Mouse (Mus musculus) frontal cortex, postnatal 25 days (tissue): ENCODE results near the gene Nectin2.
"Not testable (repeated sequence)": the region's sequence is repeated elsewhere in the genome, so short reads cannot be mapped to it uniquely, and the experiment has no call there.

Experiments
- DNase-seq, 2 experiments: peaks; one replicate each; pipeline ENCODE4 v3.0.0; 2022; ENCODE audit warnings: low spot score in 2 of 2

Gene Nectin2

DNA sequence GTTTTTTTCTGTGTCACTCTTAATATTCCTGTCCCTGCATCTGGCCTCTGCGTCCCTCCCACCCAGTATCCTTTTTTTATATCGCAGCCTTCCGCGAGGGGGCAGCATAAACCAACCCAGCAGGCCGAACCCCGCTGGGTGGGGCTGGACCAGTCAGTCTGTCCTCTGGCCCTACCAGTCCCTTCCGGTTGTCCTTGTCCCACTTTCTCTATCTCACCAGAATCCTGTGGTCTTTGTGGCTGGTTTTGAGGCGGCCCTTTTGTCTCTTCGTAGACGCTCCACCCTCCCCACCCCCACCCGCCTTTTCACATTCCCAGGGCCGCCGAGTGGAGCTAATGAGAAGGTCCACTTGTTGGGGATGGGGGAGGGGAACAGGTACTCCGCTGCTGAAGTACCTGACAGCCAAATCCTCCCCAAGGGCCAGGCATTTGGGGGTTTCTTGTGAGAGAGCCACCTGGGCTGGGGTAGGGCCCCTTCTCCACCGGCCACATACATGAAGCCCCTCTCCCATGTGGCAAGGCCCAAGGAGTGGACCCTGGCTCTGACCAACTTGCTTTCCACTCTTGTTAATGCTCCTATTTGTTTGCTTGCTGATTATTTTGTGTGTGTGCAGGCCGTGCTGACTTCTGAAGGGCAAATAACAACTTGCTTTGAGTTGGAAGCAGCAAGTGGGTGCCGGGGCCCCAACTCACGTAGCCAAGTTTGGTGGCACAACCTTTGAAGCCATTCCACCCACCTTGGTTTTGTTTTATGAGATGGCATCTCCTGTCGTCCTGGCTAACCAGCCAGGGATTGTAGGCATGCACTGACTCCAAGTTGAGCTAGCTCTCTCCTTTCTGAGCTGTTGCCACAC, at the start of gene Nectin2:
Gene Nectin2 (minus strand): TSS at position 267 of the 853 bp plus-strand sequence.
- peak; percentile 60 to 70 for DNase-seq

DNA sequence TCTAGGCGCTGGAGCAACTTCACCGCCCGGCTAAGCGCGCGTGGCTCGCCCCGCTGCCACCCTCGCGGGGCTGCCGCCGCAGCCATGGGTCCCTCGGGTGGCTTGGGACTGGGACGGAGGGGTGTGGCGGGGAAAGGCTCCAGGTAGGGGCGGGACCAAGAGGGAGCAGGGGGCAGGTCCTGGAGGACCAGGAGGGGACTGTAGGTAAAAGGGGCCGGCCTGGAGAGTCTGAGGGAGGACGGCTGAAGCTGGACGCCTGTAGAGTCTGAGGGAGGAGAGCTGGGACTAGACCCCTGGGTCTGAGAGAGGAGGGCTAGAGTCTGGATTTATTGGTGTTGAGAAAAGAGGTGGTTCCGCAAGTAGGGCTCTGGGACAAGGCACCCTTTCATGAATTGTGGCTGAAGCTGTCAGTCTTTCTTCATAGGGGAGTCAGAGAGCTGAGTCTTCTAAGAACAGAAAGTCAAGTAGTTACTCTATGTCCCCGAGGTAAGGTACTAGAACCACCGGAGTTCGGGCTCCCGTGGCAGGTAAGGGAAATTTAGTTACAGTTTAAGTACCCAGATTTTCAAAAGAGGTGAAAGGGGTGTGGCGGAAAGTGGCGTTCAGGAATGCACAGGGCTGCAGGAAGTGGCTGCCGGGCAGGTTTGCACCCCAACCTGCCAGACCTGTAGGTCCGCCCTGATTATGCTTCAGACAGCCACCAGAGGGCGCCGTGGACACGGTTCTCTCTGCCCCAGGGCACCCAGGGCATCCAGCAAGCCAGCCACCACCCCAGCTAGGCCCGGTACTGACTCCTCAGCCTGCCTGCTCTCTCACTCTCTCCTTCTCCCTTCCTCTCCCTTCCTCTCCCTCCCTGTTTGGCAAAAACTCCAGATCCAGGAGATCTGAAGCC, 46.7 kb upstream of the Nectin2 start, which contains the start of gene Cblc:
Gene Cblc (minus strand): TSS at position 113 of the 892 bp plus-strand sequence.
- DNase-seq: peak; percentile 30 to 37

DNA sequence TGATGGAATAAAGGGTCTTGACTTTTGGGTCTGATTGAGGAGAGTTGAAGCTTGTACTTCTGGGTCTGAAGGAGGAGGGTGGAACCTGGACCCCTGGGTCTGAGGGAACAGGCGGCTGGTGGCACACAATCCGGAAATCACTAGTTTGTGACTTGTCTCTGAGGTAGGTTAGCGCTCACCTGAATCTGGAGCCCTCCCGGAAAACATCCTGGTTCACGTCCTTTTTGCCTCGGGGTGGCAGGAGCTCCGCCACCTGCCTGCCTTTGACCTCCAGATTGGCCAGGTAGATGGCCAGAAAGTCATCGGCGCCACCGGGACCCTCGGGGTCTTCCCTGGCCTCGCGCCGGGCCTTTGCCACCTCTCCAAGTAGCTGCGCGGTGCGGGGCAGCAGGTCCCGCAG, 46.0 kb upstream of the Nectin2 start:
- no peak for DNase-seq

DNA sequence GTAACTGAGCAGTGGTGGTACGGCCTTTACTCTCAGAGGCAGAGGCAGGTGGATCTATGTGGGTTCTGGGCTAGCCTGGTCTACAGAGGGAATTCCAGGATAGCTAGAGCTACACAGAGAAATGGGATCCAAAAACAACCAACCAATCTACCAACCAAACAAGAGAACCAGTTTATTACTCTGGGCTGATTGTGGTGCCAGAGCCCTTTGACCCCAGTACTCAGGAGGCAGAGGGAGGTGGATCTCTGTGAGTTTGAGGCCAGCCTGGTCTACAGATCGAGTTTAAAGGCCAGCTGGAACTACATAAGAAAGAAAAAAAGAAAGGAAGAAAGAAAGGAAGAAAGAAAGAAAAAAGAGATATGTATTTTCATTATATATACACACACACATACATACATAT, 45.0 kb upstream of the Nectin2 start:
- no peak for DNase-seq

DNA sequence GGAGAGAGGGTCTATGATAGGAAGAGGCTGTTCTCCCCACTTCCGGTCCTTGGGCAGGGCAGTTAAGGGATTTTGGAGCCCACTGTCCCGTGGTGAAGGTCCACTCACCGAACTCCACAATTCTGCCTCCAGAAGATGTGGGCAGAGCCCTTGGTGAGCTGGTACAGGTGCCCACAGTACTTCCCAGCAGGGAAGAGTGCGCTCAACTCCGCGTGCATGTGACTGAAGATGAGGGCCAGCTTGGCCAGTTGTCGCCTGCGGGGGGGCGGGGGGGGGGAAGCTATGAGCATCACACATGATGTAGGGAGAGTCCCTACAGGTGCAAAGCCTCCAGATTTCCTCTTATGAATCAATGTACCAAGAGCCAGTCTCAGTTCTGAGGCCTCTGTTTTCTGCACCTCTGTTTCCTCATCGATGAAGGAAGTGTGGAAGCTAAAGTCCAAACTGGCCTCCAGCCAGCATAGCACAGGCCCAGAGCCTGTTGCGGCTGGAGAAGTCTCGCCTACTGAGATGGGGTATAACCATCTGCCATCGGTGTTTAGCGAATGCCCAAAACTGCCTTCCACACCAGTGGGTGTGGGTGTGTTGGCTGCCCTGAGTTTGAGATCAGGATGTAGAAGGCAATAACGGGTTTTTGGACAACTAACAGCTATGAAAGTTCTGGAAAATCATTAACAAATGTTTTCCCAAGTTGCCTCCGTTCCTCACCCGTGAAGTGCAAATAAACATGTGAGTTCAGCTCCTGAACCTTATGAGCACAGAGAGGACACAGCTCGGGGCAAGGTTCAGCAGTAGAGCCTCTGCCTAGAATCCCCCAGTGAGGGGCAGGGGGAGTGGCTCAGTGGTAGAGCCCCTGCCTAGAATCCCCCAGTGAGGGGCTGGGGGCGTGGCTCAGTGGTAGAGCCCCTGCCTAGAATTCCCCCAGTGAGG, 42.7 kb upstream of the Nectin2 start:
- DNase-seq: no peak

DNA sequence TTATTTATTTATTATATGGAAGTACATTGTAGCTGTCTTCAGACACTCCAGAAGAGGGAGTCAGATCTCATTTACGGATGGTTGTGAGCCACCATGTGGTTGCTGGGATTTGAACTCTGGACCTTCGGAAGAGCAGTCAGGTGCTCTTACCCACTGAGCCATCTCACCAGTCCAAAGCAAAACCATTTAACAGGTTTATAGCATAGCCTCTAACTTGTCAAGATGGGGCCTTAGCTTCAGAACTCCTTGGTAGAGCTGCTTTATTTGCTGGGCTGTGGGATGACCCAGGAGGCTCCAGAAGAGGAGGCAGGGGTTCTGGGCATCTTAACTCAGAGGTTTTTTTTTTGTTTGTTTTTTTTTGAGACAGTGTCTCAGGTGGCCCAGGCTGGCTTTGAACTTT, 41.2 kb upstream of the Nectin2 start:
- not testable (repeated sequence) for DNase-seq

DNA sequence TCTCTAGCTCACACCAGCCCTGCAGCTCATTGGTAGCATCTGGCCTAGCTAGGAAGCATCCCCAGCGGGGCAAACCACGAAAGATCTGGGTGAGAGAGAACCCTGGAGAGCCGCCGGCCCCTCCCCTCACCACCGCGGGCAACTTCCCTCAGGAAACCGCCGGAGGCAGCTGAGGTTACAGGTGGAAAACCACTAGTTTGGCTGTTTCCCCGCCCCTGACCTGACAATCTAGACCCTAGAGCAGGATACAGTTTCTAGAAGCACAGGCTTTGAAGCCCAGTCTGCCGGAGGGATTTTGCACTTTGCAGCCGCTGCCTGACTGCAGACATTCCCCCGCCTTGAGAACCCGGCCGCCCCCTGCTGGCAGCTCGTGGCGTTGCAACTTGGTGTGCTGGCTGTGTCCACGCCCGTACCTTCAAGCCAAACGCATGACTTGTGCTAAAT, 39.6 kb upstream of the Nectin2 start:
- DNase-seq: peak; percentile 82 to 83

DNA sequence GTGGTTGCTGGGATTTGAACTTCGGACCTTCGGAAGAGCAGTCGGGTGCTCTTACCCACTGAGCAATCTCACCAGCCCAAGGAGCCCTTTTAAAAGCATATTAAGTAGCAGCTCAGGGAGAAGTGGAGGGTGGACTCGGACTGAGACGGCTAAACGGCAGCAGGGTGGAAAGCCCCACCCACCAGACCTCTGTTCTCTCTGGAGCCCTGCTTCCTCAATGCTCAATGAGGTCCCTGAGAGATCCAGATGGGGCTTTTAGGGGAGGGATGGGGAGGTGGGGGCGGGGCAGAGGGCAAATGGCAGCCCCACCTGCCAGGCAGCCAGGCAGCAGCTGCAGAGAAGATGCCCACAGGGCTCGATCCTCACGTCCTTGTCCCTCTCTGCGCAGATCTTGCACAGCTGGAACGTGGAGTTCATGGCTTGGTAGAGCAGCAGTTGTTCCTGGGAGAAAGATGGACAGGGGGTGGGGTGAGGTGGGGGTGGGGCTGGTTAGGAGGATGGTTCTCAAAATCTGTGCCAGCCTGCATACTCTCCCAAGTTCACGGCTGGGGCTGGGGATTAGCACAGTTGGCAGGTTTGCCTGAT, 35.7 kb upstream of the Nectin2 start:
- no peak for DNase-seq

DNA sequence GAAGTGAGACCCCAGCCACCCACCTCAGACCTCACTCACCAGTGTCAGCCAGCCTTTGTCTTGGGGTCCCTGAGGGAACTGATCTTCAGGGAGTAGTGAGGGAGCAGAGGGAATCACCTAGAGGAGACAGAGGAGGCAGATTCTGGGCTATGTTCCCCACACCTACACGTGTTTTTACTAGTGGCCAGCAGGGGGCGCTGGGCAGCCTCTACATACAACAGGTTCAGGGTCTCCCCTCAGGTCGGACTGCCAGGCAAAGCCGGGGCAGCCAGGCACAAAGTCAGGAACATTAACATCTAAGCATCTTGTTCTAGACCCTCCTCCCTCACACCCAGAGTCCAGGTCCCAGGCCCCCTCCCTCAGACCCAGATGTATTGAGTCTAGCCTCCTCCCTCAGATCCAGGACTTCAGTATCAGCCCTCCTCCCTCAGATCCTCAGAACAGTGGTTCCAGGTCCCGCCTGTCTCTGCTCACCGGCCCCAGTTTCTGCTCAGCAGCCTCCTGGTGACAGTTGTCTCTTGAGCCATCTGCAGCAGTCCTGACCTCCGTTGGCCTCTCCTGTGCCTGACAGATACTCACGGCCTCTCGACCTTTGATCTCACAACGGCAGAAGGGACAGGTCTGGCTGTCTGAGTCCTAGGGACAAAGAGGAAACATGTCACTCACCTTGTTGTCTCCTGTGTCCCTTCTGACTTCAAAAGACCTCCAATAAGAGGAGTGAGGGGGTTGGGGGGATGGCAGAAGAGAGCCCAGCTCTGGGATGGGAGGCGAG, 34.7 kb upstream of the Nectin2 start:
- DNase-seq: no peak

DNA sequence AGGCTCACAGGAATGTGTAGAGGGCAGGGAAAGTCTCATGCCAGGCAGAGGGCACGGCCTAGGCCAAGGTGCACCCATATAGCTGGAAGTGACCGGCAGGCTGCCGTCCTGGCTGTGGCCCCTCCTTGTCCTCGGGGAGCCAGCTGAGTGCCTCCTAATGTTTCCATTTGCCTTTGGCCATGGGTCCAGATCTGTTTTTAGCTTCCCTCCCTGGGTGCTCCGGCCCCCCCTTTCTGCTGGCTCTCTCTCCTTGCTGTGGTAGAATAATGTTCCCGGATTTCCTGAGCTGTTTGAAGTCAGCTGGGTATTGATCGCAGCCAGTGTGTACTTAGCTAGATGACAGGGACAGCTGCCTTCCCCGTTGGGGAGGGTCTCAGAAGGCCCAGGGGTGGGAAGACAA, 33.3 kb upstream of the Nectin2 start:
- DNase-seq: no peak

DNA sequence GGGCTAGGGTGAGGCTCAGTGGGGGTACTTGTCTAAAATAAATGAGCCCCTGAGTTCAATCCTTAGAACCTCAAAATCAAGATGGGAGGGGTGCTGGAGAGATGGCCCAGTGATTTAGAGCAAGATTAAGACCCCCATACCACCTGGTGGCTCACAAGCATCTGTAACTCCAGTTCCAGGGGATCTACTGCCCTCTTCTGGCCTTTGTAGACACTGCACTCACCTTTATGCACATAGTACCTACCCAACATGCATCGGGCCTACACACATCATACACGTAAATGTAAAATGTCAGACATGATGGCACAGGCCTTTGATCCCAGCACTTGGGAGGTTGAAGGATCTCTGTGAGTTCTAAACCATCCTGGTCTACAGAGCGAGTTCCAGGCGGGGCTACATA, 32.4 kb upstream of the Nectin2 start:
- DNase-seq: no peak

DNA sequence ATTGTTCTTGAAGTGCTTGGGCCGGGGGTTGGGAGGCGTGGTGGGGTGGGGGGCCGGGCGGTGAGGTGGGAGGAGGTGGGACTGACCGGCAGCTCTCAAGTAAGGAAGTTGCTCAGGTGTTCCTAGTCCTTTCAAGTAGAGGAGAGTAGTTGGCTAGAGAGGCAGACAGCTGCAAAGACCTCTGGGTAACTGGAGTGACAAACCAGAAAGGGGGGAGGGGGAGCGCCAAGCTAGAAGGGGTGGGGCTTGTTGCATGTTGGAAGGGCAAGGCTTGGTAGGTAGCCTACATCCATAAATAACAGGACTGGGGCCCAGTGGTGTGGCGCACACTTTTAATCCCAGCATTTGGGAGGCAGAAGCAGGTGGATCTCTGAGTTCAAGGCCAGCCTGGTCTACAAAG, 31.5 kb upstream of the Nectin2 start:
- no peak for DNase-seq

DNA sequence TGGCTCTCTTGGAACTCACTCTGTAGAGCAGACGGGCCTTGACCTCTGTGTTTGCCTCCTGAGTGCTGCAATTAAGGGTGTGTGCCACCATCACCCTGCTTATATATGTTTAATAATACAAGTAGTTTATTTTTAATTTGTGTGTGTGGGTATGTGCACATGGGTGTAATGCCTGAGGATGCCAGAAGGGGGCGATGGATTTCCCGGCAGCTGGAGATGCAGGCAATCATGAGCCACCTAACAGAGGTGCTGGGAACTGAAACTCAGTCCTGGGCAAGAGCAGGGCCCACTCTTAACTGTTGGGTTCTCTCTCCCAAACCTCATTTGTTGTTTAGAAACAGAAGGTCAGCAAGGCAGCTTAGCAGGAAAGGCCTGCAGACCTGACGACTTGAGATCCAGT, 29.6 kb upstream of the Nectin2 start:
- no peak for DNase-seq

DNA sequence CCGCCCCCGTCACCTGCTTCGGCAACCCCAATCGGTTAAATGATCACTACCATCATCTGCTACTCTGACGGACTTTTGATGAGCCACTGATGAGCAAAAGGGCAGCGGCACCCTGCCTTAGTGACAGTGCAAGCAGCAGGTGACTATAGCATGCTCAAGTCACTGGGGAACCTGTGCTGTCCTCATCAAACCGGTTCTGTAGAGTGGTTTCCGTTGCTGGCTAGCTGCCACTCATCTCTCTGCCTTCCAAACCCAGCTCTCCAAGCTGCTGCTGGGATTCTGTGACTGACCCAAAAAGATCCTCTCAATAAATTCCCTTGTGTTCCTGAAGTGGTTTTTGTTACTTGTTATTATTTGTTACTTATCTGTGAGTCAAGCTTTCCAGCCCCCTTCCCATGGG, 28.4 kb upstream of the Nectin2 start:
- DNase-seq: no peak

DNA sequence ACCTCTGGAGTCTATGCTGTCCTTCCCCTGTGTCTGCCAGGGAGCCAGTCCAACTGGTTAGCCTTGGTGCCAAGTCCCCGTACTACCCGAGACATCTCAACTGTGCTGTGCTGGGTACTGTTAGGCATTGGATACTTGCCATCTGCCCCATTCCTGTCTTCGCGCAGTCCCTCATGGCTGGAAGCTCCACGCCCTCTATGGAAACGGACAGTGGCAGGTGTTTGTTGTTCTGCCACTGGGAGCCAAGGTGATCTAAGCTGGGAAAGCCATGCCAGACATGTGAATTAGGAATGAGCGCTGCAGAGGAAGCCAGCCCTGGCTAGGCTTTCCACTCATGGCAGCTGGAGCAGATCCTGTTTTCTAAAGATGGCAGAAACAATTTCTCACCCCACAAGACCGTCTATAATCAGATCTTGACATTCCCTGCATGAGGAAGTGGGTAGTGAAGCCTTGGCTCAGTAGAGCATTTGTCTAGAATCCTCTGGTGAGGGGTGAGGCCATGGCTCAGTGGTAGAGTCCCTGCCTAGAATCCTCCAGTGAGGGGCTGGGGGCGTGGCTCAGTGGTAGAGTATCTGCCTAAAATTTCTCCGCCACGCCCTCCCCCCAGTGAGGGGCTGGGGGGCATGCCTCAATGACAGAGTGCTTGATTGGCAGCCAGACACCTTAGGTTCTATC, 26.9 kb upstream of the Nectin2 start:
- DNase-seq: no peak

DNA sequence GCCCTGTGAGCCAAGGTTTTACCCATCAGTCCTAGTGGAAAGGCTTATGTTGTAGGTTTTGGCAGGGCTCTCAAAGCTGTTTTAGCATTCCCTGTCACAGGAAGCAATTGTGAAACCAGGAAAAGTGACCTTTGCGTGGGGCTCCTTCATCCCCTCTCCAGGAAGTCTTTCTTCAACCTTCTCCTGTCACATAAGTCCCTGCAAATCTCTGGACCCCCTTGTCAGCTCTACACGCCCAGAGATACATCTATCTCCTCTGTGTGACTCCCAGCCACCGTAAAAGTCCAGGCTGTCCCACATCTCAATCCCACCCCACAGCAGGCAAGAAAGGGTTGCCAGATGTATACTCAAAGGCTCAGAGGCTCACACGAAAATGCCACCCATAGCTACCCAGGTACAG, 21.4 kb upstream of the Nectin2 start:
- DNase-seq: no peak

DNA sequence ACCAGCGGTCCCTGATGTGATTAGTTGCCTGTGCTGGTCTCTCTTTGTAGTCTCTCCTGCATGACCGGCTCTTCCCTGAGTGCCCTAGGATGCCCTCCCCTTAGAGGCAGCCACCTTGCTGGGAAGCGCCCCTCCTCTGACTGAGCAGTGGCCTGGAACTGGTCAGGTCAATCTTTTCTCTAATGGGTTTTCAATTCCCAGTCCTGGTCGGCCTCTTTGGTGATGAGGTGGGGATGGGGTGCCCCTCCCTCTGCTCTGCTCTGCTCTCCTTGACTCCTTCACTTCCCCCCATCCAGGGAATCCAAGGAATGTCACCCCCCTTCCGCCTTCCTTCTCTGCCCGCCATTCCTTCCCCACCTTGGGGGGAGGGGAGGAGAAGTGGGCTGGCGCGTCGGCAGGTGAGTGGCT, 20.7 kb upstream of the Nectin2 start, which contains the start of gene Bcam:
Gene Bcam (minus strand): TSS at position 33 of the 408 bp plus-strand sequence.
- DNase-seq: no peak

DNA sequence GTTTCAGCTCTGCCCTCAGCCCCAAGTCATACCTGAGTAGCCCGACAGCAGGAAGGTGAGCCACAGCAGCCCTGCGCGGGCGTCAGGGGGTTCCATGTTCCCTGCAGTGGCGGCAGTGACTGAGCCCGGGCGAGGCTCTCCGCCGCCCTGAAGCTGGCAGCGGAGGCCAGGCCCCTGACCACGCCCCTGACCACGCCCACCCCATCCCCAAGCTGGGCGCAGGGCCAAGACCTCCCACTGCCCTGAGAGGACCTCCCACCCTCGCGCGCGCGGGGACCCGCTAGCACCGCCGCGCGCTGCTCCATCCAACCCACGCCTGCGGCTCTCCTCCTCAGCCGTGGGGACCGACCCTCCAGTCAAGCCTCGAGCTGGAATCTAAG, 20.1 kb upstream of the Nectin2 start:
- DNase-seq: peak; percentile 42

DNA sequence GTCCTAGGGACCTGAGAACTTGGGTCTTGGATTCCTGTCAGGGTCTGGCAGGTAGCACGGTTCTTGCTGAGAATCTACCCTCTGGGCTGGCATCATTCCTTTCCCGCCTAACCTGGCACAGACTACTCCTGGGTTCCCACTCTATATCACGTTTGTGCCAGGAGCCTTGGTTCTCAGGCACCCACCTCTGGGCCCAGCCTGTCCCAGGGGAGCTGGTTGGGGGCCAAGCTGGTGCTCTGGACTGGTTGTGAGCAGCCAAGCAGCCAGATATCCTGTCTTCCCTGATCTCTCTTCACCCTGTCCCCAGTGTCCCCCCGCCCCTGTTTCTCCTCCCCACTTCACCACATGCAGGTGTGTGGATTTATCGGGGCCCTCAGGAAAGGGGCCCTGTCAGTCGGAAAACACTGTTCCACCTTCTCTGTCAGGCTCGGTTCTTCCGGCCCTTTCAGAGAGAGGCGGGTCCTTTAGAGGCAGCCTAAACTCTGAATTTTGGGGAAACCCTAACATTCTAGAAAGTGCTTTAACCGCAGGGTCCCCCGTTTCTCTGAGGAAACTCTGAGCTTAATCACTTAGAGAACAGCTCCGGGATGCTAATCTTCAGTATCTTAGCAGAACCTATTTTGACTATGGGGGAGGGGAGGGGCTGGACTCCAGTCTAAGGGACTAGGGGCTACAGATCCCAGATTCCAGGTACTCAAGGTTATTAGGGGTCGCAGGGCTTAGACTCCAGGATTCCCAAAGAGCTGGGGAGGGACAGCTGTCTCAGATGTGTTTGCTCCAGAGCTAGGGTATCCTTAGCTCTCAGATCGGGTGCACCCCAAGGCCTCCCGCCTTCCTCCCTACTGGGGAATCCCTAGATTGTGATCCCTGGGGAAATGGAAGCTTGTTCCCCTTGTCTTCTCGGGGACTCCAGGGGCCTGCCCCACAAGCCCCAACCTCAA, 19.4 kb upstream of the Nectin2 start:
- no peak for DNase-seq
